Mouse (Mus musculus): ENCODE measurements around the gene Ticam1. TPM values are rescaled to one million over a fixed set of nuclear protein-coding genes. Genes with fewer than 3 reads are reported as not detected.
A peak's percentile ranks its signal among the peaks of the same experiment; 100 is the strongest.

Gene Ticam1
- polyA plus RNA-seq, 1 experiment from 2014 or later = 6.8 TPM

- no peak within 1 kb of the TSS for H3K27ac ChIP-seq
- H3K36me3 ChIP-seq = peaks cover 5% of the 10 kb centered on the region
- no peaks in the 10 kb centered on the region for H3K27me3 ChIP-seq (ENCODE audit: insufficient read depth, poor library complexity, severe bottlenecking)
- 88% methylated on average over 9 of the region's 9 CpGs for WGBS
- H3K4me3 ChIP-seq = no peak within 1 kb of the TSS
- H3K4me1 ChIP-seq = peaks cover 21% of the 10 kb centered on the region
- H3K9me3 ChIP-seq = no peaks in the 10 kb centered on the region
- no peak for DNase-seq (ENCODE audit: low spot score)
These were observed 23.6 kb upstream of the Ticam1 start, which contains the start of gene Arrdc5 for GRCm38 (mm10) chr17:56300186-56300585. Gene Arrdc5 (minus strand): TSS chr17:56300286.

GRCm38 (mm10) chr17:56298238-56298637 lies 21.7 kb upstream of the Ticam1 start:
- WGBS = 93% methylated on average over 1 of the region's 1 CpGs
- Histone ChIP-seq H3K36me3 (no peaks in the 10 kb centered on the region), H3K9me3 (no peaks in the 10 kb centered on the region)

GRCm38 (mm10) chr17:56296201-56296600 lies 19.6 kb upstream of the Ticam1 start:
- Histone ChIP-seq H3K4me1 (peaks cover 9% of the 10 kb centered on the region), H3K27me3 (ENCODE audit: insufficient read depth, poor library complexity, severe bottlenecking) (no peaks in the 10 kb centered on the region), H3K9me3 (no peaks in the 10 kb centered on the region), H3K27ac (no peak overlapping the region), H3K4me3 (no peak overlapping the region), H3K36me3 (no peaks in the 10 kb centered on the region)
- 65% methylated on average over 1 of the region's 1 CpGs for WGBS
- no peak for DNase-seq (ENCODE audit: low spot score)

More at GRCm38 (mm10) chr17:56298238-56298637, 21.7 kb upstream of the Ticam1 start:
- DNase-seq (ENCODE audit: low spot score) = no peak
- Histone ChIP-seq H3K4me3 (no peak overlapping the region), H3K27ac (no peak overlapping the region), H3K27me3 (ENCODE audit: insufficient read depth, poor library complexity, severe bottlenecking) (no peaks in the 10 kb centered on the region), H3K4me1 (peaks cover 14% of the 10 kb centered on the region)

- no peak overlapping the region for H3K4me3 ChIP-seq
- H3K4me1 ChIP-seq = peaks cover 27% of the 10 kb centered on the region
- WGBS = 89% methylated on average over 19 of the region's 19 CpGs
- DNase-seq (ENCODE audit: low spot score) = no peak
- no peak overlapping the region for H3K27ac ChIP-seq
- no peaks in the 10 kb centered on the region for H3K27me3 ChIP-seq (ENCODE audit: insufficient read depth, poor library complexity, severe bottlenecking)
- H3K36me3 ChIP-seq = no peaks in the 10 kb centered on the region
- no peaks in the 10 kb centered on the region for H3K9me3 ChIP-seq
These were observed 17.7 kb upstream of the Ticam1 start for GRCm38 (mm10) chr17:56294241-56294640.

- Histone ChIP-seq H3K4me1 (peaks cover 36% of the 10 kb centered on the region), H3K27me3 (ENCODE audit: insufficient read depth, poor library complexity, severe bottlenecking) (no peaks in the 10 kb centered on the region), H3K4me3 (no peak overlapping the region), H3K36me3 (no peaks in the 10 kb centered on the region), H3K9me3 (no peaks in the 10 kb centered on the region), H3K27ac (no peak overlapping the region)
- DNase-seq (ENCODE audit: low spot score) = no peak
- WGBS = 70% methylated on average over 1 of the region's 1 CpGs
These were observed 16.7 kb upstream of the Ticam1 start for GRCm38 (mm10) chr17:56293291-56293690.

DNA sequence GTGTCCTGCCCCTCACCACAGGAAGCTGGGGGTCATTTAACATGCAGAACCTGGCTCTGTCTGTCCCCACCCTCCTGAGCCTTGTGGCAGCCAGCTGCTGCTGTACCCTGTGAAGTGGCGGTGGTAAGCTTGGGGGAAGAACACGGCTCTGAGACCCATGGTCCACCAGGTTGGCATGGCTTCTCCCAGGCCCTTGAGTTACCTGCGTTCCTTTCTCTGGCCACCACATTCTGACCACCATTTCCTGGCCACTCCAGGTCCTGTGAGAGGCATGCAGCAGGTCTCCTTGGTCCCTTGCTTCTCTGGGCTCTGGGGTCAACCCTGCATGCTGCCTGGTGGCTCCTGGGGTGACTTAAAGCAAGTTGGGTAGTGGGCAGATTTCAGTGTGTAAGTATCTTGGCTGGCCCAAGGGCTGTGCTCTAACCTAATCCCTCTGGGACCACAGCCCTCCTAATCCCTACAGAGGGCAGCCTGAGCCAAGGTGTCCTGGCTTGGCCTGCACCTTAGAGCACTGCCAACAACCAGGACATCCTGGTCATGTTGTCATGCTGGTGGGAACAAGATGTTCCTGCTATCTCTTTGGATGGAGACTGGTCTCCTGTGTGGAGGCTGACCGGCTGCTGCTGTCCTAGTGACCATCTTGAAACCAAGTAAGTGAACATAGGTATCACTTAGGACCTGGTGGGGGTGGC lies 16.1 kb upstream of the Ticam1 start, which contains the start of gene Plin3:
Gene Plin3 (minus strand): TSS at position 343 of the 692 bp plus-strand sequence.
- H3K27ac ChIP-seq = peak within 1 kb of the TSS; percentile 88; the same call in 1 of the 2 replicates

GRCm38 (mm10) chr17:56291826-56292475 lies 15.4 kb upstream of the Ticam1 start:
- 0 out of 2 replicates have a peak overlapping the region, but pooled peaks have one; percentile 68 for H3K4me3 ChIP-seq
- no peaks in the 10 kb centered on the region; the same call in 1 of the 2 replicates for H3K36me3 ChIP-seq
- H3K9me3 ChIP-seq = no peaks in the 10 kb centered on the region
- DNase-seq (ENCODE audit: low spot score) = no peak
- H3K27me3 ChIP-seq (ENCODE audit: insufficient read depth, poor library complexity, severe bottlenecking) = no peaks in the 10 kb centered on the region
- 77% methylated on average over 7 of the region's 7 CpGs for WGBS
- H3K27ac ChIP-seq = peak overlapping the region; percentile 88
- H3K4me1 ChIP-seq = peaks cover 48% of the 10 kb centered on the region

More for the DNA sequence above, 16.1 kb upstream of the Ticam1 start, which contains the start of gene Plin3:
- no peaks in the 10 kb centered on the region for H3K36me3 ChIP-seq
- no peaks in the 10 kb centered on the region for H3K9me3 ChIP-seq
- 89% methylated on average over 4 of the region's 4 CpGs for WGBS
- no peak within 1 kb of the TSS for H3K4me3 ChIP-seq
- H3K4me1 ChIP-seq = peaks cover 43% of the 10 kb centered on the region
- no peak for DNase-seq (ENCODE audit: low spot score)
- H3K27me3 ChIP-seq (ENCODE audit: insufficient read depth, poor library complexity, severe bottlenecking) = no peaks in the 10 kb centered on the region

GRCm38 (mm10) chr17:56291171-56291511 lies 14.6 kb upstream of the Ticam1 start:
- no peaks in the 10 kb centered on the region for H3K27me3 ChIP-seq (ENCODE audit: insufficient read depth, poor library complexity, severe bottlenecking)
- H3K4me1 ChIP-seq = peaks cover 49% of the 10 kb centered on the region
- peak overlapping the region; percentile 68 for H3K4me3 ChIP-seq
- peak overlapping the region; percentile 88 for H3K27ac ChIP-seq
- no peaks in the 10 kb centered on the region for H3K9me3 ChIP-seq
- 1% methylated on average over 16 of the region's 16 CpGs for WGBS
- peaks cover 7% of the 10 kb centered on the region for H3K36me3 ChIP-seq
- DNase-seq (ENCODE audit: low spot score) = peak; percentile 98

- Histone ChIP-seq H3K4me1 (peaks cover 49% of the 10 kb centered on the region), H3K27me3 (ENCODE audit: insufficient read depth, poor library complexity, severe bottlenecking) (no peaks in the 10 kb centered on the region), H3K9me3 (no peaks in the 10 kb centered on the region), H3K27ac (peak overlapping the region; percentile 88), H3K4me3 (peak overlapping the region; percentile 68), H3K36me3 (peaks cover 13% of the 10 kb centered on the region)
- WGBS = 3% methylated on average over 17 of the region's 17 CpGs
- peak; percentile 98 for DNase-seq (ENCODE audit: low spot score)
These were observed 14.0 kb upstream of the Ticam1 start for GRCm38 (mm10) chr17:56290388-56291170.

- peaks cover 49% of the 10 kb centered on the region for H3K4me1 ChIP-seq
- 1% methylated on average over 23 of the region's 23 CpGs for WGBS
These were observed 13.1 kb upstream of the Ticam1 start for GRCm38 (mm10) chr17:56289371-56290331.

DNA sequence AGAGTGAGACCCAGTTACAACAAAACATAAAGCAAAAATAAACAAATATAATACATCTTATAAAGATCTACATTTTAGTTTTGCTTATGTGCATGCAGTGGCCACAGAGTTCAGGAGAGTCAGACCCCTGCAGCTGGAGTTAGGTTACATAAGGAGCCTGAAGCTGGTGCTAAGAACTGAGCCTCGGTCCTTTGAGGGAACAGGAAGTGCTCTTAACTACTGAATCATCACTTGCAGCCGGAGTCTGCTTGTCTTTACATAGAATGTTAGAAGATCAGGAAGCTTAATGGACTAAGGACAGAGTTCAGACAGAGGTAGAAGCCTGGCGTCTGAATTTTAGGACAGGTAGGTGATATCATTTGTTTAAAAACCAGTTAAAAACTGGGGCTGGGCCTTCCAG lies 12.3 kb upstream of the Ticam1 start:
- H3K27ac ChIP-seq = peak overlapping the region; percentile 88
- no peaks in the 10 kb centered on the region for H3K9me3 ChIP-seq
- peak overlapping the region; percentile 68 for H3K4me3 ChIP-seq
- peaks cover 30% of the 10 kb centered on the region for H3K36me3 ChIP-seq
- H3K4me1 ChIP-seq = peaks cover 49% of the 10 kb centered on the region
- H3K27me3 ChIP-seq (ENCODE audit: insufficient read depth, poor library complexity, severe bottlenecking) = no peaks in the 10 kb centered on the region
- DNase-seq (ENCODE audit: low spot score) = no peak
- 35% methylated on average over 3 of the region's 3 CpGs for WGBS

More at GRCm38 (mm10) chr17:56289371-56290331, 13.1 kb upstream of the Ticam1 start:
- Histone ChIP-seq H3K27me3 (ENCODE audit: insufficient read depth, poor library complexity, severe bottlenecking) (no peaks in the 10 kb centered on the region), H3K9me3 (no peaks in the 10 kb centered on the region), H3K36me3 (peaks cover 22% of the 10 kb centered on the region), H3K27ac (peak overlapping the region; percentile 88), H3K4me3 (peak overlapping the region; percentile 68)
- no peak for DNase-seq (ENCODE audit: low spot score)

DNA sequence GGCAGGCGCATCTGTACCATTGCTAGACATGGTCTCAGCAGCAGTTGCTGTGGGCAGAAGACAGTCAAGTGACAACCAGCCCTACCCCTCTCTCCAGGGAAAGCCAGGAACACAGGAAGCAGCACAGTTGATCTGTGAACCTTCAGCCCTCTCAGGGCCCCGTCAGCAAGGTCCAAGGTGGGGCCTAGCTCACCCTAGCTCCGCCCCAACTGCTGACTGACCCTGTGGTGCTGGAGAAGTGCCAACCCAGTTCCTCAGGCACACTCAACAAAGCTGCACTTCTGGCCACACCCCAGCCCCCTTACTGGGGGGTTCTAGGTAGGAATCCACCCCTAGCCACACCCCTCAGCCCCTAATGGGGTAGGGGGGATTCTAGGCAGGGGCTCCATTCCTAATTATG lies 11.2 kb upstream of the Ticam1 start:
- H3K36me3 ChIP-seq = peaks cover 39% of the 10 kb centered on the region
- H3K27me3 ChIP-seq (ENCODE audit: insufficient read depth, poor library complexity, severe bottlenecking) = no peaks in the 10 kb centered on the region
- 38% methylated on average over 3 of the region's 3 CpGs for WGBS
- no peaks in the 10 kb centered on the region for H3K9me3 ChIP-seq
- peak; percentile 91 for DNase-seq (ENCODE audit: low spot score)
- H3K27ac ChIP-seq = peak overlapping the region; percentile 88
- peak overlapping the region; percentile 68 for H3K4me3 ChIP-seq
- H3K4me1 ChIP-seq = peaks cover 49% of the 10 kb centered on the region

Measured in heart, embryonic 10.5 days (tissue).